Mouse (Mus musculus) embryonic facial prominence, embryonic 14.5 days (tissue): ENCODE results near the gene Zmiz1. TPM values are rescaled to one million over a fixed set of nuclear protein-coding genes. Genes with fewer than 3 reads are reported as not detected.

ENCODE experiments used
- ATAC-seq: fragments of 200-750 bp; cut with Nextera tagmentation; 2 replicates; pipeline ENCODE4 v1.8.0; 2017; ENCODE audit warnings: low read depth, moderate number of reproducible peaks, moderate TSS enrichment
- DNase-seq: peaks from one replicate; pipeline ENCODE4 v3.0.0-alpha.2; 2015; ENCODE audit warnings: low spot score
- H3K27ac ChIP-seq: fragments of 300-500 bp; sonication (generic); replicated peaks from 2 replicates; pipeline ENCODE4 v1.5.1; 2014; ENCODE audit warnings: low read depth, mild to moderate bottlenecking, low read length, moderate library complexity
- H3K27me3 ChIP-seq: fragments of 300-500 bp; sonication (generic); replicated peaks from 2 replicates; pipeline ENCODE4 v1.6.1; 2014; ENCODE audit warnings: low read length; ENCODE audit not compliant: control insufficient read depth, insufficient read depth
- H3K36me3 ChIP-seq: fragments of 300-500 bp; sonication (generic); 2 replicates; pipeline ENCODE4 v1.6.1; 2014; ENCODE audit warnings: low read length, mixed read lengths; ENCODE audit not compliant: control insufficient read depth, insufficient read depth
- H3K4me1 ChIP-seq: fragments of 300-500 bp; sonication (generic); 2 replicates; pipeline ENCODE4 v1.6.1; 2014; ENCODE audit warnings: antibody characterized with exemption, low read length; ENCODE audit not compliant: control insufficient read depth, insufficient read depth
- H3K4me2 ChIP-seq: fragments of 300-500 bp; sonication (generic); 2 replicates; pipeline ENCODE4 v1.6.1; 2014; ENCODE audit warnings: low read depth, mild to moderate bottlenecking, low read length, moderate library complexity, mixed read lengths
- H3K4me3 ChIP-seq: fragments of 300-500 bp; sonication (generic); 2 replicates; pipeline ENCODE4 v1.5.1; 2014; ENCODE audit warnings: low read depth, mild to moderate bottlenecking, low read length
- H3K9ac ChIP-seq: fragments of 300-500 bp; sonication (generic); 2 replicates; pipeline ENCODE4 v1.6.1; 2014; ENCODE audit warnings: low read depth, mild to moderate bottlenecking, low read length, moderate library complexity, mixed read lengths
- H3K9me3 ChIP-seq: fragments of 300-500 bp; sonication (generic); 2 replicates; pipeline ENCODE4 v1.6.1; 2016; ENCODE audit warnings: low read length; ENCODE audit not compliant: control insufficient read depth
- WGBS: fragments of 180-500 bp; shearing (Covaris S2); extraction: QIAGEN DNeasy Blood & Tissue Kit; methylation state at CpG from one replicate; pipeline ENCODE4 v1.1.7; 2014; 5-methylcytosine and 5-hydroxymethylcytosine counted together
- polyA plus RNA-seq: library from polyadenylated mRNA; unstranded; fragments of >200 nt; fragmentation: Nextera tagmentation; extraction: Ambion mirVana; gene quantifications from 2 replicates; pipeline ENCODE4 v1.2.1, GENCODE M21; 2014

Gene Zmiz1
- polyA plus RNA-seq, 1 experiment from 2014 or later, result 31.3 TPM

GRCm38 (mm10) chr14:25474732-25475131 is 15.7 kb downstream of the Zmiz1 start:
- H3K4me3 ChIP-seq, result no peak overlapping the region
- no peak for ATAC-seq
- H3K4me2 ChIP-seq, result no peak overlapping the region
- H3K9me3 ChIP-seq, result no peaks in the 10 kb centered on the region
- H3K27me3 ChIP-seq, result no peaks in the 10 kb centered on the region
- no peak overlapping the region for H3K9ac ChIP-seq
- H3K27ac ChIP-seq, result no peak overlapping the region
- no peak for DNase-seq
- 52% methylated on average over 6 of the region's 6 CpGs for WGBS
- 0 out of 2 replicates have a peak, but pooled peaks cover 8% of the 10 kb centered on the region for H3K36me3 ChIP-seq
- H3K4me1 ChIP-seq, result peaks cover 64% of the 10 kb centered on the region

GRCm38 (mm10) chr14:25476048-25476447 is 17.1 kb downstream of the Zmiz1 start:
- Histone ChIP-seq H3K27me3 (no peaks in the 10 kb centered on the region), H3K27ac (no peak overlapping the region), H3K9me3 (no peaks in the 10 kb centered on the region), H3K4me2 (no peak overlapping the region), H3K9ac (no peak overlapping the region), H3K4me1 (peaks cover 65% of the 10 kb centered on the region), H3K36me3 (0 out of 2 replicates have a peak, but pooled peaks cover 8% of the 10 kb centered on the region), H3K4me3 (no peak overlapping the region)
- ATAC-seq (no peak), DNase-seq (no peak)
- 63% methylated on average over 9 of the region's 9 CpGs for whole genome bisulfite sequencing

- no peak for ATAC-seq
- H3K27me3 ChIP-seq, result no peaks in the 10 kb centered on the region
- H3K9ac ChIP-seq, result 0 out of 2 replicates have a peak overlapping the region, but pooled peaks have one; percentile 25
- peaks cover 65% of the 10 kb centered on the region for H3K4me1 ChIP-seq
- H3K9me3 ChIP-seq, result no peaks in the 10 kb centered on the region
- H3K4me3 ChIP-seq, result no peak overlapping the region
- H3K27ac ChIP-seq, result no peak overlapping the region
- H3K4me2 ChIP-seq, result no peak overlapping the region
- DNase-seq, result peak; percentile 33
- 0 out of 2 replicates have a peak, but pooled peaks cover 8% of the 10 kb centered on the region for H3K36me3 ChIP-seq
- 59% methylated on average over 3 of the region's 3 CpGs for WGBS
These were observed 17.5 kb downstream of the Zmiz1 start for GRCm38 (mm10) chr14:25476453-25476852.

- no peaks in the 10 kb centered on the region for H3K9me3 ChIP-seq
- H3K36me3 ChIP-seq, result 0 out of 2 replicates have a peak, but pooled peaks cover 11% of the 10 kb centered on the region
- peaks cover 61% of the 10 kb centered on the region for H3K4me1 ChIP-seq
- H3K9ac ChIP-seq, result 0 out of 2 replicates have a peak overlapping the region, but pooled peaks have one; percentile 16
- DNase-seq (no peak), ATAC-seq (no peak)
- H3K4me3 ChIP-seq, result no peak overlapping the region
- H3K4me2 ChIP-seq, result no peak overlapping the region
- no peak overlapping the region; the same call in 1 of the 2 replicates for H3K27ac ChIP-seq
- no peaks in the 10 kb centered on the region for H3K27me3 ChIP-seq
- 73% methylated on average over 7 of the region's 7 CpGs for WGBS
These were observed 18.3 kb downstream of the Zmiz1 start for GRCm38 (mm10) chr14:25477268-25477667.

GRCm38 (mm10) chr14:25478257-25478656 is 19.3 kb downstream of the Zmiz1 start:
- 0 out of 2 replicates have a peak, but pooled peaks cover 11% of the 10 kb centered on the region for H3K36me3 ChIP-seq
- no peak for DNase-seq
- H3K4me3 ChIP-seq, result no peak overlapping the region
- no peak overlapping the region for H3K9ac ChIP-seq
- H3K9me3 ChIP-seq, result no peaks in the 10 kb centered on the region
- H3K27me3 ChIP-seq, result no peaks in the 10 kb centered on the region
- no peak for ATAC-seq
- H3K27ac ChIP-seq, result no peak overlapping the region
- WGBS, result 65% methylated on average over 5 of the region's 5 CpGs
- no peak overlapping the region for H3K4me2 ChIP-seq
- H3K4me1 ChIP-seq, result peaks cover 51% of the 10 kb centered on the region

GRCm38 (mm10) chr14:25478755-25479154 is 19.8 kb downstream of the Zmiz1 start:
- Histone ChIP-seq H3K4me1 (peaks cover 47% of the 10 kb centered on the region), H3K27ac (no peak overlapping the region)
- no peak for DNase-seq

GRCm38 (mm10) chr14:25479841-25480252 is 20.9 kb downstream of the Zmiz1 start:
- Histone ChIP-seq H3K9ac (no peak overlapping the region), H3K4me3 (no peak overlapping the region), H3K27me3 (no peaks in the 10 kb centered on the region), H3K4me1 (peaks cover 45% of the 10 kb centered on the region), H3K4me2 (no peak overlapping the region), H3K27ac (0 out of 2 replicates have a peak overlapping the region, but pooled peaks have one; percentile 7), H3K36me3 (0 out of 2 replicates have a peak, but pooled peaks cover 11% of the 10 kb centered on the region), H3K9me3 (no peaks in the 10 kb centered on the region)
- ATAC-seq (no peak; the same call in 1 of the 2 replicates), DNase-seq (peak; percentile 40)
- 73% methylated on average over 3 of the region's 3 CpGs for WGBS

More at GRCm38 (mm10) chr14:25478755-25479154, 19.8 kb downstream of the Zmiz1 start:
- Histone ChIP-seq H3K36me3 (0 out of 2 replicates have a peak, but pooled peaks cover 11% of the 10 kb centered on the region), H3K4me2 (no peak overlapping the region), H3K4me3 (no peak overlapping the region), H3K9me3 (no peaks in the 10 kb centered on the region), H3K9ac (no peak overlapping the region), H3K27me3 (no peaks in the 10 kb centered on the region)
- ATAC-seq, result no peak
- 75% methylated on average over 5 of the region's 9 CpGs for WGBS

GRCm38 (mm10) chr14:25480443-25480842 is 21.5 kb downstream of the Zmiz1 start:
- Histone ChIP-seq H3K9me3 (no peaks in the 10 kb centered on the region), H3K4me1 (peaks cover 39% of the 10 kb centered on the region), H3K27me3 (no peaks in the 10 kb centered on the region), H3K4me2 (no peak overlapping the region), H3K4me3 (no peak overlapping the region), H3K9ac (no peak overlapping the region), H3K36me3 (0 out of 2 replicates have a peak, but pooled peaks cover 11% of the 10 kb centered on the region), H3K27ac (peak overlapping the region; percentile 7)
- ATAC-seq (no peak), DNase-seq (no peak)
- WGBS, result 74% methylated on average over 4 of the region's 4 CpGs
